Mouse (Mus musculus) lung, postnatal 0 days (tissue): ENCODE data around the gene Serpinb3a.

Source experiments
- CTCF ChIP-seq: IDR thresholded peaks from 2 replicates; pipeline ENCODE4 v1.5.1; 2016; ENCODE audit warnings: antibody characterized with exemption, mild to moderate bottlenecking
- EP300 ChIP-seq: IDR thresholded peaks from 2 replicates; pipeline ENCODE4 v1.6.1; 2016; ENCODE audit warnings: antibody characterized with exemption, mild to moderate bottlenecking, control low read depth

GRCm38 (mm10) chr1:107006316-107006715, 45.8 kb downstream of the Serpinb3a start:
- TF ChIP-seq CTCF (no peak), EP300 (no peak)
